Mouse (Mus musculus): ENCODE results near the gene Polg.

The Polg gene

GRCm38 (mm10) chr7:79465461-79466044, 609 bp downstream of the Polg start:
- DNase-seq (ENCODE audit: low spot score): peak; percentile 58

- DNase-seq (ENCODE audit: low spot score): no peak
Observed at GRCm38 (mm10) chr7:79464776-79465420, 1.3 kb downstream of the Polg start.

GRCm38 (mm10) chr7:79463376-79464077, 2.6 kb downstream of the Polg start:
- no peak for DNase-seq (ENCODE audit: low spot score)

GRCm38 (mm10) chr7:79461721-79462120, 4.4 kb downstream of the Polg start:
- no peak for DNase-seq (ENCODE audit: low spot score)

- DNase-seq (ENCODE audit: low spot score): no peak
Observed at GRCm38 (mm10) chr7:79447486-79447885, 18.7 kb downstream of the Polg start.

GRCm38 (mm10) chr7:79447048-79447447, 19.1 kb downstream of the Polg start:
- no peak for DNase-seq (ENCODE audit: low spot score)

GRCm38 (mm10) chr7:79440035-79440434, 26.1 kb downstream of the Polg start:
- no peak for DNase-seq (ENCODE audit: low spot score)

- DNase-seq (ENCODE audit: low spot score): no peak
Observed at GRCm38 (mm10) chr7:79428243-79428642, 37.9 kb downstream of the Polg start.

- DNase-seq (ENCODE audit: low spot score): no peak
Observed at GRCm38 (mm10) chr7:79425804-79426203, 40.4 kb downstream of the Polg start.

- DNase-seq (ENCODE audit: low spot score): no peak
Observed at GRCm38 (mm10) chr7:79422876-79423275, 43.3 kb downstream of the Polg start.

GRCm38 (mm10) chr7:79419950-79420349, 46.2 kb downstream of the Polg start:
- DNase-seq (ENCODE audit: low spot score): no peak

- DNase-seq (ENCODE audit: low spot score): no peak
Observed at GRCm38 (mm10) chr7:79414449-79415375, 51.5 kb downstream of the Polg start.

GRCm38 (mm10) chr7:79400296-79400695, 65.9 kb downstream of the Polg start:
- no peak for DNase-seq (ENCODE audit: low spot score)

- DNase-seq (ENCODE audit: low spot score): no peak
Observed at GRCm38 (mm10) chr7:79398971-79399370, 67.2 kb downstream of the Polg start.

- DNase-seq (ENCODE audit: low spot score): no peak
Observed at GRCm38 (mm10) chr7:79398426-79398825, 67.7 kb downstream of the Polg start.

GRCm38 (mm10) chr7:79397446-79397963, 68.7 kb downstream of the Polg start:
- no peak for DNase-seq (ENCODE audit: low spot score)

Data from layer of hippocampus, adult 11-12 months (tissue).